Mouse (Mus musculus) embryonic facial prominence, embryonic 15.5 days (tissue): ENCODE results near the gene Nxt2. TPM values are rescaled to one million over a fixed set of nuclear protein-coding genes. Genes with fewer than 3 reads are reported as not detected.

Source experiments
- ATAC-seq: fragments of 200-750 bp; cut with Nextera tagmentation; 2 replicates; pipeline ENCODE4 v1.8.0; 2017; ENCODE audit warnings: low read depth, moderate TSS enrichment; ENCODE audit not compliant: insufficient number of reproducible peaks, low FRiP score, low TSS enrichment
- H3K27ac ChIP-seq: fragments of 300-500 bp; sonication (generic); replicated peaks from 2 replicates; pipeline ENCODE4 v1.5.1; 2015; ENCODE audit warnings: mild to moderate bottlenecking, inconsistent platforms
- H3K27me3 ChIP-seq: fragments of 300-500 bp; sonication (generic); 2 replicates; pipeline ENCODE4 v1.6.1; 2015; ENCODE audit warnings: inconsistent platforms
- H3K36me3 ChIP-seq: fragments of 300-500 bp; sonication (generic); 2 replicates; pipeline ENCODE4 v1.6.1; 2015; ENCODE audit warnings: mild to moderate bottlenecking, inconsistent platforms
- H3K4me1 ChIP-seq: fragments of 300-500 bp; sonication (generic); 2 replicates; pipeline ENCODE4 v1.6.1; 2015; ENCODE audit warnings: inconsistent platforms
- H3K4me2 ChIP-seq: fragments of 300-500 bp; sonication (generic); replicated peaks from 2 replicates; pipeline ENCODE4 v1.6.1; 2015; ENCODE audit warnings: mild to moderate bottlenecking, inconsistent platforms
- H3K4me3 ChIP-seq: fragments of 300-500 bp; sonication (generic); replicated peaks from 2 replicates; pipeline ENCODE4 v1.5.1; 2015; ENCODE audit warnings: mild to moderate bottlenecking, inconsistent platforms
- H3K9ac ChIP-seq: fragments of 300-500 bp; sonication (generic); 2 replicates; pipeline ENCODE4 v1.6.1; 2015; ENCODE audit warnings: inconsistent platforms
- H3K9me3 ChIP-seq: fragments of 300-500 bp; sonication (generic); replicated peaks from 2 replicates; pipeline ENCODE4 v1.6.1; 2016; ENCODE audit warnings: inconsistent platforms
- WGBS: fragments of 180-500 bp; shearing (Covaris S2); methylation state at CpG from one replicate; pipeline ENCODE4 v1.1.7; 2015; 5-methylcytosine and 5-hydroxymethylcytosine counted together
- polyA plus RNA-seq: library from polyadenylated mRNA; unstranded; fragments of >200 nt; fragmentation: Nextera tagmentation; extraction: Ambion mirVana; gene quantifications from 2 replicates; pipeline ENCODE4 v1.2.1, GENCODE M21; 2015

Gene Nxt2
- polyA plus RNA-seq = 17.2 and 17.7 TPM in 2 replicates

DNA sequence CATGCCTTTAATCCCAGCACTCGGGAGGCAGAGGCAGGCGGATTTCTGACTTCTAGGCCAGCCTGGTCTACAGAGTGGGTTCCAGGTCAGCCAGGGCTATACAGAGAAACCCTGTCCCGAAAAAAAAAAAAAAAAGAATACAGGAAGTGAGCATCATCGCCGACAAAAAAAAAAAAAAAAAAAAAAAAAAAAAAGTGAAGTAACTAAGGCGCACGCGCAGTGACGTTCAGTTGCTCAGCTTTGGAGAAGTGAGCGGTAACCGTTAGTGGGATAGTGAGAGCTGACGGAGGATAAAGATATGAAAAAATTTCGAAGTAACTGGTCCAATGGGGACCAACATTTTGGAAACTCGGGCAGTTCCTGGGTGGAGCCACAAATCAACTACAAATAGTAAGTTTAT is at the start of gene Nxt2:
Gene Nxt2, plus strand, starts transcription at position 229 of the 400 bp plus-strand sequence.
- no peak for ATAC-seq
- no peaks in the 10 kb centered on the region for H3K4me1 ChIP-seq
- 89% methylated on average over 14 of the region's 14 CpGs for WGBS
- H3K27me3 ChIP-seq = no peaks in the 10 kb centered on the region
- peak within 1 kb of the TSS; percentile 66 for H3K27ac ChIP-seq
- no peak within 1 kb of the TSS for H3K9ac ChIP-seq
- H3K9me3 ChIP-seq = no peaks in the 10 kb centered on the region
- no peaks in the 10 kb centered on the region for H3K36me3 ChIP-seq
- H3K4me2 ChIP-seq = peak within 1 kb of the TSS; percentile 47
- H3K4me3 ChIP-seq = peak within 1 kb of the TSS; percentile 52

GRCm38 (mm10) chrX:142176981-142177380 is 49.6 kb upstream of the Nxt2 start:
- Histone ChIP-seq H3K9me3 (no peaks in the 10 kb centered on the region), H3K27me3 (no peaks in the 10 kb centered on the region), H3K4me3 (no peak overlapping the region), H3K9ac (no peak overlapping the region), H3K36me3 (no peaks in the 10 kb centered on the region), H3K27ac (no peak overlapping the region), H3K4me1 (no peaks in the 10 kb centered on the region), H3K4me2 (no peak overlapping the region)
- ATAC-seq = no peak

GRCm38 (mm10) chrX:142182026-142182425 is 44.5 kb upstream of the Nxt2 start:
- 59% methylated on average over 2 of the region's 2 CpGs for WGBS
- no peak overlapping the region for H3K4me3 ChIP-seq
- H3K9ac ChIP-seq = no peak overlapping the region
- H3K27me3 ChIP-seq = no peaks in the 10 kb centered on the region
- no peaks in the 10 kb centered on the region for H3K4me1 ChIP-seq
- no peak overlapping the region for H3K27ac ChIP-seq
- no peak overlapping the region for H3K4me2 ChIP-seq
- H3K36me3 ChIP-seq = no peaks in the 10 kb centered on the region
- H3K9me3 ChIP-seq = no peaks in the 10 kb centered on the region
- no peak for ATAC-seq

GRCm38 (mm10) chrX:142189023-142189703 is 37.4 kb upstream of the Nxt2 start:
- WGBS = 29% methylated on average over 22 of the region's 22 CpGs
- ATAC-seq = no peak
- peak overlapping the region; percentile 21; the same call in 1 of the 2 replicates for H3K4me2 ChIP-seq
- H3K27ac ChIP-seq = no peak overlapping the region
- no peaks in the 10 kb centered on the region for H3K27me3 ChIP-seq
- no peak overlapping the region for H3K9ac ChIP-seq
- H3K4me1 ChIP-seq = no peaks in the 10 kb centered on the region
- no peak overlapping the region for H3K4me3 ChIP-seq
- H3K9me3 ChIP-seq = no peaks in the 10 kb centered on the region
- no peaks in the 10 kb centered on the region for H3K36me3 ChIP-seq

DNA sequence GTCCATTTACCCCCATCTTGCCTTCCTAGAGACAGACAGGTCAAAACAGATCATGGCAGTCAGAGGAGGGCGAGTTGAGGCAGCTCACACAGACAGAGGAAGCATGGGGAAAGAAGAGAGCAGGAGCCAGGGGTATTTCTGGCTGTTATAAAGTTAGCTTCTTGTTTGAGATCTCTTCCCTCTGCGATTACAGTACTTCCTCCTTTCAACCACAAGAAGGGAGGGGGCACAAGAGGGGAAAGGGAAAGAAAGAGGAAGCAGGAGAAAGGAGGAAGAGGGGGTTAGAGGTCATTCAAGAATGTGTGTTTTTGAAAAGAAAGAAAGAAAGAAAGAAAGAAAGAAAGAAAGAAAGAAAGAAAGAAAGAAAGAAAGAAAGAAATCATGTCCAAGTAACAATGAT is 36.2 kb upstream of the Nxt2 start:
- ATAC-seq = no peak
- H3K36me3 ChIP-seq = no peaks in the 10 kb centered on the region
- H3K27me3 ChIP-seq = no peaks in the 10 kb centered on the region; the same call in 1 of the 2 replicates
- no peaks in the 10 kb centered on the region for H3K9me3 ChIP-seq
- H3K27ac ChIP-seq = no peak overlapping the region
- H3K9ac ChIP-seq = no peak overlapping the region
- WGBS = 58% methylated on average over 2 of the region's 2 CpGs
- no peak overlapping the region for H3K4me2 ChIP-seq
- no peak overlapping the region for H3K4me3 ChIP-seq
- H3K4me1 ChIP-seq = no peaks in the 10 kb centered on the region

DNA sequence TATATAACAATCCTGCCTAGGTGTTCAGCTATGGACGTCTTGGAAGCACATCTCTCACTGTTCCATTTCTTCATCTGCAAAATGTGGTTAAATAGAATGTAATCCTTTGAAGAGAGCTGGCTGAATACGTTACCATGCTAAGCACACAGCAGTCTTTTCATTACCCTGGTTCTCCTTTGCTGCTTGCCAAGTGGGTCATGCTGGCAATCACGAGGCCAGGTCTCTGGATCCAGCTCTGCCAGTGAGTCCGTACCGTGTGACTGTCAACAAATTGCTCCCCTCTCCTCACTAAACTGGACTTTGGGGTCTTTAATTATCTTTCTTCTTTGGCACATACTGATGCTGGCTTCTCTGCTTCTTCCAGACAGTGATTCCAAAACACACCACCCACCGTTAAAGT is 32.1 kb upstream of the Nxt2 start:
- Histone ChIP-seq H3K9ac (no peak overlapping the region), H3K36me3 (no peaks in the 10 kb centered on the region), H3K9me3 (no peaks in the 10 kb centered on the region), H3K27ac (no peak overlapping the region), H3K27me3 (peaks cover 2% of the 10 kb centered on the region; the same call in 1 of the 2 replicates), H3K4me1 (no peaks in the 10 kb centered on the region), H3K4me3 (no peak overlapping the region), H3K4me2 (no peak overlapping the region)
- WGBS = 62% methylated on average over 6 of the region's 6 CpGs
- ATAC-seq = no peak

DNA sequence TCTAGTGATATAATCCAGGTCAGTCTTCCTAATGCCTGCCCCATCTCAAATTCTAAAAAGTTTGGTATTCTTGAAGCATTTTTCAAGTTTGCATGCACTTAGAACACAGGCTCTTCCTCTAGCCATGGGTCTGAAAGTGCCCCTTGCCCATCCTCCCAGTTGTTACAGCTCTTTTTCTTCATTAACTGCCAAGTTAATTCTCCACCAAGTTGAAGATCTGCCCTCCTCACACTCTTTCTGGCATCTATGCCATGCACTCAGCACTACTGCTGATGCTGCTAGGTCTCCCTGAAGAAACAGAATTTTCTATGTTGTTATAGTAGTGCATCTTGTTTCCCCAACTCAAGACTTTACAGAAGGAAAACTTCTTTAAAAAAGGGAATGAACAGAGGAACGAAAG is 31.0 kb upstream of the Nxt2 start:
- Histone ChIP-seq H3K27ac (no peak overlapping the region), H3K27me3 (peaks cover 2% of the 10 kb centered on the region; the same call in 1 of the 2 replicates), H3K4me3 (no peak overlapping the region), H3K9ac (no peak overlapping the region), H3K4me1 (no peaks in the 10 kb centered on the region), H3K36me3 (no peaks in the 10 kb centered on the region), H3K9me3 (no peaks in the 10 kb centered on the region), H3K4me2 (no peak overlapping the region)
- 57% methylated on average over 1 of the region's 1 CpGs for WGBS
- ATAC-seq = no peak

- Histone ChIP-seq H3K4me1 (no peaks in the 10 kb centered on the region), H3K9ac (no peak within 1 kb of the TSS), H3K4me3 (no peak within 1 kb of the TSS), H3K27me3 (peaks cover 2% of the 10 kb centered on the region; the same call in 1 of the 2 replicates), H3K27ac (no peak within 1 kb of the TSS), H3K4me2 (no peak within 1 kb of the TSS), H3K36me3 (no peaks in the 10 kb centered on the region), H3K9me3 (no peaks in the 10 kb centered on the region)
- no peak for ATAC-seq
- 34% methylated on average over 5 of the region's 5 CpGs for WGBS
Measured at GRCm38 (mm10) chrX:142196831-142197230, 29.7 kb upstream of the Nxt2 start, which contains the start of gene Gucy2f. Gucy2f (minus strand) TSS chrX:142196931.

DNA sequence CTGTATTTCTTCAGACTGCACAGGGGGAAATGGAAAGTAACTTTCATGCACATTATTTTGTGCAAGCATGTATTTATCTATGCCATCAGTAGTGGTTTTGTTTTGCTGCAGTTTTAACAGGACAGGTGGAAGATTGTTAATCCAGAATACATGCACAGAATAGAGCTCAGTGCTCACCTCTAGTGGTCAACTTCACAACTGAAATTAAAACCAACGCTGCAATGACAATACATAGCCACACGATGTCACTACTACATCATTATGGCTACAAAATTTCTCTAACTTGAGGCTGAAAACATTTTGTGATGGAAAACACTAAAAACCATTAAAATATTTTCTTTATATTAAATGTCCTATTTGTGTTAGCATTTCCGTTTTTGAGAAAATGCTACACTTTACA is 26.3 kb upstream of the Nxt2 start:
- Histone ChIP-seq H3K27ac (no peak overlapping the region), H3K9me3 (no peaks in the 10 kb centered on the region), H3K4me1 (no peaks in the 10 kb centered on the region), H3K9ac (no peak overlapping the region), H3K4me3 (no peak overlapping the region), H3K4me2 (no peak overlapping the region), H3K36me3 (no peaks in the 10 kb centered on the region), H3K27me3 (peaks cover 2% of the 10 kb centered on the region; the same call in 1 of the 2 replicates)
- no peak for ATAC-seq
- 12% methylated on average over 3 of the region's 3 CpGs for WGBS

GRCm38 (mm10) chrX:142227398-142228054 is 956 bp downstream of the Nxt2 start:
- Histone ChIP-seq H3K4me3 (peak overlapping the region; percentile 52), H3K9me3 (no peaks in the 10 kb centered on the region), H3K27ac (peak overlapping the region; percentile 93), H3K4me2 (peak overlapping the region; percentile 47), H3K4me1 (no peaks in the 10 kb centered on the region), H3K9ac (no peak overlapping the region), H3K27me3 (no peaks in the 10 kb centered on the region), H3K36me3 (no peaks in the 10 kb centered on the region)
- no peak; the same call in 1 of the 2 replicates for ATAC-seq
- WGBS = 19% methylated on average over 15 of the region's 15 CpGs

- Histone ChIP-seq H3K9me3 (no peaks in the 10 kb centered on the region), H3K27me3 (no peaks in the 10 kb centered on the region), H3K9ac (no peak overlapping the region; the same call in 1 of the 2 replicates), H3K36me3 (no peaks in the 10 kb centered on the region), H3K4me3 (peak overlapping the region; percentile 52), H3K27ac (peak overlapping the region; percentile 93), H3K4me2 (peak overlapping the region; percentile 47), H3K4me1 (no peaks in the 10 kb centered on the region)
- peak; percentile 92 for ATAC-seq
- WGBS = 21% methylated on average over 37 of the region's 42 CpGs
Measured at GRCm38 (mm10) chrX:142228055-142228768, 1.6 kb downstream of the Nxt2 start.
